Mouse (Mus musculus) lung, postnatal 0 days (tissue): Measurements from ENCODE around the gene Dcun1d3. TPM values are rescaled to one million over a fixed set of nuclear protein-coding genes. Genes with fewer than 3 reads are reported as not detected.

Experiments used
- ATAC-seq: fragments of 200-750 bp; cut with Nextera tagmentation; 2 replicates; pipeline ENCODE4 v1.8.0; 2017; ENCODE audit warnings: moderate library complexity
- DNase-seq: peaks from one replicate; pipeline ENCODE4 v3.0.0-alpha.2; 2016; ENCODE audit warnings: low spot score
- H3K27ac ChIP-seq: fragments of 300-500 bp; sonication (generic); 2 replicates; pipeline ENCODE4 v1.5.1; 2014; ENCODE audit warnings: antibody characterized with exemption, mild to moderate bottlenecking, low read length, mixed read lengths
- H3K27me3 ChIP-seq: fragments of 300-500 bp; sonication (generic); replicated peaks from 2 replicates; pipeline ENCODE4 v1.6.1; 2014; ENCODE audit warnings: low read length, mixed read lengths; ENCODE audit not compliant: insufficient read depth
- H3K36me3 ChIP-seq: fragments of 300-500 bp; sonication (generic); 2 replicates; pipeline ENCODE4 v1.6.1; 2014; ENCODE audit warnings: low read length, mixed read lengths; ENCODE audit not compliant: insufficient read depth
- H3K4me1 ChIP-seq: fragments of 300-500 bp; sonication (generic); 2 replicates; pipeline ENCODE4 v1.6.1; 2014; ENCODE audit warnings: antibody characterized with exemption, low read depth, low read length, mixed read lengths; ENCODE audit not compliant: insufficient read depth
- H3K4me2 ChIP-seq: fragments of 300-500 bp; sonication (generic); replicated peaks from 2 replicates; pipeline ENCODE4 v1.6.1; 2014; ENCODE audit warnings: low read depth, mild to moderate bottlenecking, low read length, moderate library complexity, mixed read lengths
- H3K4me3 ChIP-seq: fragments of 300-500 bp; sonication (generic); 2 replicates; pipeline ENCODE4 v1.5.1; 2014; ENCODE audit warnings: low read depth, low read length
- H3K9ac ChIP-seq: fragments of 300-500 bp; sonication (generic); replicated peaks from 2 replicates; pipeline ENCODE4 v1.6.1; 2014; ENCODE audit warnings: low read depth, mild to moderate bottlenecking
- H3K9me3 ChIP-seq: fragments of 300-500 bp; sonication (generic); 2 replicates; pipeline ENCODE4 v1.6.1; 2016; ENCODE audit warnings: low read length, mixed read lengths
- CTCF ChIP-seq: IDR thresholded peaks from 2 replicates; pipeline ENCODE4 v1.5.1; 2016; ENCODE audit warnings: antibody characterized with exemption, mild to moderate bottlenecking
- EP300 ChIP-seq: IDR thresholded peaks from 2 replicates; pipeline ENCODE4 v1.6.1; 2016; ENCODE audit warnings: antibody characterized with exemption, mild to moderate bottlenecking, control low read depth
- WGBS: fragments of 180-500 bp; shearing (Covaris S2); extraction: QIAGEN DNeasy Blood & Tissue Kit; methylation state at CpG from one replicate; pipeline ENCODE4 v1.1.7; 2014; 5-methylcytosine and 5-hydroxymethylcytosine counted together
- polyA plus RNA-seq: library from polyadenylated mRNA; unstranded; fragments of >200 nt; fragmentation: Nextera tagmentation; extraction: Ambion mirVana; gene quantifications from 2 replicates; pipeline ENCODE4 v1.2.1, GENCODE M21; 2015

Gene Dcun1d3
- polyA plus RNA-seq, 1 experiment from 2014 or later, result 7.7 TPM

- WGBS, result 92% methylated on average over 4 of the region's 4 CpGs
- H3K27ac ChIP-seq, result no peak overlapping the region
- TF ChIP-seq EP300, result no peak
- no peak for TF ChIP-seq CTCF
Observed at GRCm38 (mm10) chr7:119841820-119842449, 54.2 kb downstream of the Dcun1d3 start.

GRCm38 (mm10) chr7:119835996-119836777 is 59.9 kb downstream of the Dcun1d3 start:
- ATAC-seq (no peak), DNase-seq (no peak)
- TF ChIP-seq CTCF, result no peak
- TF ChIP-seq EP300, result no peak
- H3K27ac ChIP-seq, result no peak overlapping the region
- H3K9me3 ChIP-seq, result no peaks in the 10 kb centered on the region
- H3K9ac ChIP-seq, result no peak overlapping the region
- 90% methylated on average over 4 of the region's 4 CpGs for WGBS
- no peaks in the 10 kb centered on the region for H3K27me3 ChIP-seq
- H3K4me1 ChIP-seq, result no peaks in the 10 kb centered on the region
- no peaks in the 10 kb centered on the region for H3K36me3 ChIP-seq
- H3K4me2 ChIP-seq, result no peak overlapping the region
- H3K4me3 ChIP-seq, result no peak overlapping the region

More at GRCm38 (mm10) chr7:119841820-119842449, 54.2 kb downstream of the Dcun1d3 start:
- Histone ChIP-seq H3K4me3 (no peak overlapping the region), H3K27me3 (no peaks in the 10 kb centered on the region), H3K9me3 (no peaks in the 10 kb centered on the region), H3K4me1 (no peaks in the 10 kb centered on the region), H3K9ac (no peak overlapping the region), H3K36me3 (no peaks in the 10 kb centered on the region), H3K4me2 (no peak overlapping the region)
- ATAC-seq (no peak), DNase-seq (no peak)

GRCm38 (mm10) chr7:119835371-119835770 is 60.7 kb downstream of the Dcun1d3 start:
- TF ChIP-seq CTCF, result no peak
- TF ChIP-seq EP300, result no peak
- DNase-seq, result no peak
- Histone ChIP-seq H3K4me2 (no peak overlapping the region), H3K27ac (no peak overlapping the region), H3K9me3 (no peaks in the 10 kb centered on the region), H3K4me1 (no peaks in the 10 kb centered on the region), H3K4me3 (no peak overlapping the region), H3K27me3 (no peaks in the 10 kb centered on the region), H3K9ac (no peak overlapping the region), H3K36me3 (no peaks in the 10 kb centered on the region)
- WGBS, result 92% methylated on average over 1 of the region's 1 CpGs
- ATAC-seq, result no peak

- Histone ChIP-seq H3K4me2 (no peak overlapping the region), H3K27ac (no peak overlapping the region), H3K27me3 (no peaks in the 10 kb centered on the region), H3K4me3 (no peak overlapping the region), H3K9me3 (no peaks in the 10 kb centered on the region), H3K4me1 (no peaks in the 10 kb centered on the region), H3K9ac (no peak overlapping the region), H3K36me3 (no peaks in the 10 kb centered on the region)
- 93% methylated on average over 3 of the region's 3 CpGs for WGBS
- no peak for ATAC-seq
- no peak for DNase-seq
- TF ChIP-seq CTCF, result no peak
- TF ChIP-seq EP300, result no peak
Observed at GRCm38 (mm10) chr7:119808723-119809122, 87.4 kb downstream of the Dcun1d3 start.

GRCm38 (mm10) chr7:119807396-119807795 is 88.7 kb downstream of the Dcun1d3 start:
- no peak overlapping the region for H3K27ac ChIP-seq
- H3K4me2 ChIP-seq, result no peak overlapping the region
- DNase-seq, result no peak
- no peak overlapping the region for H3K4me3 ChIP-seq
- no peak for ATAC-seq
- H3K27me3 ChIP-seq, result no peaks in the 10 kb centered on the region
- no peaks in the 10 kb centered on the region for H3K36me3 ChIP-seq
- no peaks in the 10 kb centered on the region for H3K9me3 ChIP-seq
- no peak for TF ChIP-seq EP300
- TF ChIP-seq CTCF, result no peak
- 90% methylated on average over 5 of the region's 5 CpGs for WGBS
- no peaks in the 10 kb centered on the region for H3K4me1 ChIP-seq
- no peak overlapping the region for H3K9ac ChIP-seq

Other genes starting within 250 kb of the Dcun1d3 start
- not detected in 2 replicates for gene Acsm4, start 206.3 kb downstream of the Dcun1d3 start, polyA plus RNA-seq
- 28.5 and 30.4 TPM in 2 replicates for gene Thumpd1, start 175.5 kb downstream of the Dcun1d3 start, polyA plus RNA-seq
- gene Acsm3, start 135.4 kb downstream of the Dcun1d3 start, polyA plus RNA-seq, result 0.15 TPM in 1 of 2 replicates, not detected in the other
- gene Rexo5, start 102.3 kb downstream of the Dcun1d3 start, polyA plus RNA-seq, result 8.3 and 9.2 TPM in 2 replicates
- gene Eri2, start 102.2 kb downstream of the Dcun1d3 start, polyA plus RNA-seq, result 4.9 and 5.7 TPM in 2 replicates
- 7.4 and 7.7 TPM in 2 replicates for gene Lyrm1, start 437 bp downstream of the Dcun1d3 start, polyA plus RNA-seq
- gene Dnah3, start 199.0 kb upstream of the Dcun1d3 start, polyA plus RNA-seq, result 2.9 and 3.2 TPM in 2 replicates
- 75.5 and 79.4 TPM in 2 replicates for gene Tmem159, start 206.1 kb upstream of the Dcun1d3 start, polyA plus RNA-seq
- gene Zp2, start 249.0 kb upstream of the Dcun1d3 start, polyA plus RNA-seq, result not detected in 2 replicates